Mouse (Mus musculus): ENCODE measurements around the gene Ppp1cc.
"Not testable (repeated sequence)": the region's sequence is repeated elsewhere in the genome, so short reads cannot be mapped to it uniquely, and the experiment has no call there.

Ppp1cc gene

DNA sequence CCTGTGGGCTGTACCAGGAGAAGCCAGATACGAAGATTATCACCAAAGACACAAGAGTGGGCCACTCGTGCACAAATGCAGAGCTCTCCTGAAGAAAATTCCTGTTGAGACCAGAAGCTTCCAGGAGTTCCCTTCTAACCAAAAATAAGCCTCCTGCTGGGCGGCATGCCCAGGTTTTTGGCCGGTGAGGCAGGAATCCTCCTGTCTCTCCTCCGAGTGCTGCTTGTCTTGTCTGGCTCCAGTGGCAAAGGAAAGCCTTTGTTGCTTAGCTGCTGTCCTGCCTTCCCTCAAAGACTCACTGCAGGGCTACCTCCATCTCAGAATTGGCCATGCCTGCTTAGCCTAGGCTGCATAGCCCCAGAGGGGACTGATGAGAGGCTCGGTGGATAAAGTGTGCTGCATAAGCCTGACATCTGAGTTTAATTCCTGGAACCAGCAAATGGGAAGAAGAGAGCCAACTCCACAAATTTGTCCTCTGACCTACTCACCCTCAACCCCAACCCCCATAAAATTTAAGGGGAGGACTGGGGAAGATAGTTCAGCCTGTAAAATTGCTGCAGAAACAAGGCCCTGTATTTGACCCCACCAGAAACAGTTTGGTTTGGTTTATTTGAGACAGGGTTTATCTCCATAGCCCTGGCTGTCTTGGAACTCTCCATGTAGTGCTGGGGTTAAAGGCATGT, 7.3 kb downstream of the Ppp1cc start:
- DNase-seq (ENCODE audit: low spot score): peak; percentile 36

DNA sequence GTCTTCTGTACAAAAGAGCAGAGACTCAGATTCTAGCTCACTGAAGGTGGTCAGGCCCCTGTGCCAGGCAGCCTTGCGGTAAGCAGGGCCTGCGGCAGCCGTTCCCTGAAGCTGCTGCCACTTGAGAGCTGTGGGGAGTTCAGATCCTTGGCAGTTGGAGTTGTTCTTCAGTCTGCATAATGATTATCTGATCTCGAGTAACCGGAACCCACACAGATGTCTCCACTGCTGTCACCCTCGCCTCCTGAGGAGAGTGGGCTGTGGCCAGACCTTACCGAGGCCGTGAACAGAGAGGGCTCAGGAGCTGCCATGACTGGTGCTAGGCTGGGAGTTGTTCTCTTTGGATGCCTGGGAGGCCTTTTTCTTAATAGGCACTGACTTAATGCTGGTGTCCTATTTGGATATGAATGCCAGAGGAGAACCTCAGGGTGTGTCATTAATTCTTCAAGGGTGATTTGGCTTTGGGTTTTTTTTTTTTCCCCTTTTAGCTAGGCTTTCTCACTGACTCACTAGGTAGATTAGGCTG, 8.6 kb downstream of the Ppp1cc start:
- DNase-seq (ENCODE audit: low spot score): no peak

DNA sequence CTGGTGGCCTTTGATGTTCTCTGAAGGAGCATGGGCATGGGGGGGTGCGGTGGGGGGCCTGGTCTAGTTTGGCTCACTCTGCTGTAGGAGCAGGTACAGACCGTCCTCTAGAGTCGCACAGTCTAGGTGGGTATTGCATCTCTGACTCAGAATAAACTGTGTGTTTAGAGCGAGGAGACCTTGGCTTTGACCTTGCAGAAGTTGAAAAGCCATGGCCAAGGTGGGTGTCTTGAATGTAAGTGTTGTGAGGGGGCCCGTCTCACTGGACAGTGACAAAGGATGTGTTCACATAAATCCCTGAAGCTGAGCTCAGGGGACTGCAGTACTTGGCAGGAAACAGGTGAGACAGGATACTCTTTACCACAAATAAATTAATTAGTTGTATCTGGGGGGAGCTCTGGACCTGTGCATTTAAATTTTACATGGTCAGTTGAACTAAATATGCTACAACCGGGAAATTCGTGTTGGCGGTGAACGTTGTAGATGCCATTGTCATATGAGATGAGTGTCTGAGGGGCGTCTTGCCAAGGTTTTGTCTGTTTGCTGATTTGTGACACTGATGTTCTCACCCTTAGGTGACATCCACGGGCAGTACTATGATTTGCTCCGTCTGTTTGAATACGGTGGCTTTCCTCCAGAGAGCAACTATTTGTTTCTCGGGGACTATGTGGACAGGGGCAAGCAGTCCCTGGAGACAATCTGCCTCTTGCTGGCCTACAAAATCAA, 10.4 kb downstream of the Ppp1cc start:
- no peak for DNase-seq (ENCODE audit: low spot score)

GRCm38 (mm10) chr5:122171058-122171457, 13.0 kb downstream of the Ppp1cc start:
- DNase-seq (ENCODE audit: low spot score): no peak

GRCm38 (mm10) chr5:122175402-122175801, 17.3 kb downstream of the Ppp1cc start:
- DNase-seq (ENCODE audit: low spot score): no peak

- DNase-seq (ENCODE audit: low spot score): no peak
Observed at GRCm38 (mm10) chr5:122175961-122176360, 17.9 kb downstream of the Ppp1cc start.

DNA sequence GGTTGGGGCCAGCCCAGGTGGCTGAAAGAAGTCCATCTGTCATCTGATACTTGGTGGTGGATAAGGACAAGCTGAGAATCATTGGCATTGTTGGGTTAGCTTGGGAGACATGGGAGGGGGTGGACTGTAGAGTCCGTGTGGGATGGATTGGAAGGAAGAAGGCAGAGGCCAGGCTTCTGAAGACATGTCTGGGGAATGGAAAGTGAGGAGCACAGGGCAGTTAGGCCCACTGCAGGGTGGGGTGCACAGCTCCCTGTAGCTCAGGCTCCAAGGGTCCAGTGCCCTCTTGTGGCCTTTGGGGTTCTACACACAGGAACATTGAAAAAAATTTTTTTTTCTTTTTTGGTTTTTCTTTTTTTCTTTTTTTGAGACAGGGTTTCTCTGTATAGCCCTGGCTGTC, 18.3 kb downstream of the Ppp1cc start:
- DNase-seq (ENCODE audit: low spot score): peak; percentile 39

DNA sequence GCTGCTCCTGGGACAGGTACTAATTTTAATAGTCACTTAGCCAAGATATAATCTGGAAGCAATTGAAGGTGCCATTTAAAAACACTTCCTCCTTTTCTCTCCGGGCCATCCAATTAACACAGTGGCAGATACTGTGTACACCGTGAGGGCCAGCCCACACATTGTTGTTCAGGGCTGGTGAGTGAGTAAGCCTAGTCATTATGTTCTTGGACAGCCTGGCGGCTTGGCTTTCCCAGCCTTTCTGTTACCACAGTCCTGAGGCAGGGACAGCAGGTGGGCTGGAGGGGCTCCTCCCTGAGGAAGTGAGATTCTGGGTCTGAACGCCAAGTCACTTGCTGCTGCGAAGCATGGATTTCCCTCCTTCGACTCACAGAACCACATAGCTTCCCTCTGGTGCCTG, 21.6 kb downstream of the Ppp1cc start:
- DNase-seq (ENCODE audit: low spot score): no peak

- DNase-seq (ENCODE audit: low spot score): no peak
Observed at GRCm38 (mm10) chr5:122184283-122184806, 26.3 kb downstream of the Ppp1cc start.

- DNase-seq (ENCODE audit: low spot score): not testable (repeated sequence)
Observed at GRCm38 (mm10) chr5:122184858-122185257, 26.8 kb downstream of the Ppp1cc start.

DNA sequence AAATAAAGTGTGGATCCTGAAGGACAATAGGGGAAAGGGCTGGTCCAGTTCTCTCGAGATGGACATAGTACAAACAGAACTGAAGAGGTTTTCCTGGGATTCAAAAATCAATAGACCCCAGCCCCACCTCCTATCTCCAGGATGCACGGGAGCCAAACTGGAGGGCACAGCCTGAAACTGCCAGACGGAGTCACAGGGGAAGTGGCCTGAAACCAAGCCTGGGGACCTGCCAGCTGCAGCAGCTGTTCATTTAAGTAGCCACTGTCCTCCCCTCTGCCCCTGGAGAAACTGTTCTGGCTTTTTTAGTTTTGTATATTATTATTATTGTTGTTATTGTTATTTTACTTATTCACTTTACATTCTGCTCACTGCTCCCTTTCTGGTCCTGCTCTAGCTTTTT, 31.0 kb downstream of the Ppp1cc start:
- DNase-seq (ENCODE audit: low spot score): no peak

DNA sequence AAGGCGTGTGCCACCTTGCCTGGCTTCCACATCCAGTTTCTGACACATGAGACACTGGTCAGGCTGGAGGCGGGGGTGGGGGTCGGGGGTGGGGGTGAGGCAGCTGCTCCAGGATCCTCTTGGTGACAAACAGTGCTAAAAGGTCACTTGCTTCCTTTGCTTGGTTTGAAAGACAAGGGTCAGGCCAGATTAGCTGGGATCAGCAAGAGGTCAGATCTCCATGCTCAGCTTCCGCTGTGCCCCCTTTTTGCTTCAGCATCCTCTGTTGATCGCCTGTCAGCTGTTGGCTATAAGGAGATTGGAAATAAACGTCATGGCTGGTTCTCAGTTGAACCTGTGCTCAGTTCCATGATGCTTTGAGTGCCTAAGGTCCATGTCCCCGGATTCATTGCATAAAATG, 32.4 kb downstream of the Ppp1cc start:
- no peak for DNase-seq (ENCODE audit: low spot score)

GRCm38 (mm10) chr5:122191269-122192063, 33.4 kb downstream of the Ppp1cc start:
- no peak for DNase-seq (ENCODE audit: low spot score)

DNA sequence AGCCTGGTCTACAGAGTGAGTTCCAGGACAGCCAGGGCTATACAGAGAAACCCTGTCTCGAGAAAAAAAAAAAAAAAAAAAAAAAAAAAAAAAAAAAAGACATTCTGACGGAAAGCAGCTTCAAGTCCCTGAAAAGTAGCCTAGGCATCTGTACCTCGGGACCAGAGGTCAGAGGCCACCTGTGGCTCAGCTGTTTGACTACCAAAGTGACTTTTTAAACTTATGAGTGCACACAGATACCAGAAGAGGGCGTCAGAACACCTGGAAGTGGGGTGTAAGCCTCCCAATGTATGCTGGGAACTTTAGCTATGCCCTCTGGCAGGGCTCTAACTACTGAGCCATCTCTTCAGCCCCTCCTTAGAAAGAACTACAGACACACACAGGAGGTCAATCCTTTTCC, 34.3 kb downstream of the Ppp1cc start:
- no peak for DNase-seq (ENCODE audit: low spot score)

DNA sequence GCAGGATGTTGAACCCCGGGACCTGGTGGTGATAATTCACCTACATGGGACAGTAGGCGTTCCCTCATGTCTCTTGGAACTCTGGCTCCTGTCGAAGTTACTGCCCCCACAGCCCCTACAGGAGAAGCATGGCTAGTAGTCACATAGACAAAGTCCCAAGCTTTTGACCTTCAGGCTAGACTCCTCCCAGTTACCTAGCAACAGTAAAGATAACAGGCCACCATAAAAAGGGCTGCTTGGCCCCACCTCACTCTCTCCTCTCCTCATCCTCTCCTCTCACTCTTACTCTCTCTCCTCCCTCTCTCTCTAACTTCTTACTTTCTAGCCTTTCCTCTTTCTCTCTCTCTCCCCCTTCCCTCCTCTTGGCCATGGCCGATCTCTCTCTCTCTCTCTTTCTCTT, 42.8 kb downstream of the Ppp1cc start:
- DNase-seq (ENCODE audit: low spot score): no peak

DNA sequence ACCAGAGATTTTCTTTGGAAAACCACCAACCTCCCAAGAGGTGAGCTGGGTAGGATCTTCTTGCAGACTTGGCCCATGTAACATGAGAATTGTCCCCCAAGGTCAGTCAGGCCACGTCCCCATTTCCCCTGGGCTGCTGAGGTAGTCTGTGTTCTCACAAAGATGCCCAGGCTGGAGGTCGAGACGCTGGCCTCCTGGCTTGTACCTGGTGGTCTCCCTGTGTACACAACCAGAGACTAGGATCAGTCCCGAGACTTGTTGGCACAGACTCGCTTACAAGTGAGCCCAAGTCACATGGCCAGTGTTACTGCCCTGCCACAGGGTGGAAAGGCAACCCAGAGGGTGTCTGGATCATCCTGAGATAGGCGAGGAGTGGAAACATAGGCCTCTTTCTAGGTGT, 43.8 kb downstream of the Ppp1cc start:
- no peak for DNase-seq (ENCODE audit: low spot score)

DNA sequence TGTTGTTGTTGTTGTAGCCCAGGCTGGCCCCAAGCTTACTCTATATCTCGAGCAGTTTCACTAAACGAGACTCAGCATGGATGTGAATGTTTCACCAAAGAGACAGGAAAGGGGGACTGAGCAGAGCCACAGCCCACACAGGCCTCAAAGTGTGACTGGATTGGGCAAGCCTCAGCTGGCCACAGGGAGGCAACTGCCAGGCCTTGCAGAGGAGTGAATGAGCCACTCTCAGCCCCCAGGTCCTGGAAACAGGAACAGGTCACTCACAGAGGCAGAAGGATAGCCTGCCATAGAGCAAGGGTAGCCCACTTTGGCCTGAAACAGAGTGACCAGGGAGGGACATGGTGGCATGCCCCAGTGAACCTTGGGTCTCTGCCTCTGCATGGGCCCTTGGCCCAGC, 46.1 kb downstream of the Ppp1cc start:
- DNase-seq (ENCODE audit: low spot score): no peak

DNA sequence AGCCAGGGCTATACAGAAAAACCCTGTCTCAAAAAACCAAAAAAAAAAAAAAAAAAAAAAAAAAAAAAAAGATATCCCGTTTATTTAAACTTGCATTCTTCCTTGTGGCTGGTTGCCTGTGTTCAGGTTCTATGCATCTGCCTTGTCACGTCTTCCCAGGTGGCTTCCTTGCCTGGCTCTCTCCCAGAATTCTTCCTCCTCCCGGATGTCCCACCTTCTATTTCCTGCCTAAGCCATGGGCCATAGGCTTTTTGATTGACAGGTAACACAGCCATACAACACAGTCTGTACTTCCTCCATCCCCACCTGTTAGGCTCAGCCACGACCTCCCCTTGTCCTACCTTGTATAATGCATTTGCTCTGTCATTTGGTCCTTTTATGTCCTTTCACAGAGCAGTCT, 48.4 kb downstream of the Ppp1cc start, which contains the start of gene Hvcn1:
Gene Hvcn1 (plus strand): TSS at position 330 of the 400 bp plus-strand sequence.
- DNase-seq (ENCODE audit: low spot score): no peak

GRCm38 (mm10) chr5:122208909-122209308, 50.8 kb downstream of the Ppp1cc start:
- no peak for DNase-seq (ENCODE audit: low spot score)

DNA sequence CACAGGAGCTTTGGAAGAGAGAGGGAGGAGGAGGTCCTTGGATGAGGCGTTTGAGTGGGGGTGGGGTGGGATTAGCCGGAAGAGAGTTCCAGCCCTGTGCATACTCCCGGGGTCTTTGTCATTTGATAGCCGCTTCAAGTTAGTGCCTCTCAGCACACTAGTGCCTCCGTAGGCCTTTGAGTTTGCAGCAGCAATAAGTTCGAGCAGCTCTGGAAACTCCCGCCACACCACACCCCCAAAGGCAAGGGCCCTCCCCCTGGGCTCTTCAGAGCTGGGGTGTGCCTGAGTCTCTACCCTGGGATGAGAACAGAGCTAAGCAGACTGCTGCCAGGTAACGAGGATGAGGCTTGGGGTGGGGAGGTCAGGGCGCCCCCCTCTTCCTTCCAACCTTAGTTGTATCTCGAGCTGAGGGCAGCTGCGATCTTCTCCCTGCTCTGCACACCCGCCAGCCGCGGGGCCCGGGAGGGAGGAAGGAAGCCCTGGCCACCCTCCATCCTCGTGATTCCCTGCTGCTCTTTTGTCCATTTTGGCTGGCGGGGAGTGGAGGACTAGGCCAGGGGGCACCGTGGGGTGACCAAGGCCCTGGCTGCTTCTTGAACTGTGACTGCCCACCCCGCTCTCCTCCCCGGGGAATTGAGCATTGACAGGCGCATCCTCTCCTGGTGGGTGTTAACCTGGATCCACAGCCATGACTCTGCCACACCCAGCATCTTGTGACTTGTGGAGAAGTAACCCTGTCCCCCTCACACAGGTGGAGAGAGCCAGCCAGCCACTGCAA, 51.7 kb downstream of the Ppp1cc start:
- DNase-seq (ENCODE audit: low spot score): peak; percentile 49

DNA sequence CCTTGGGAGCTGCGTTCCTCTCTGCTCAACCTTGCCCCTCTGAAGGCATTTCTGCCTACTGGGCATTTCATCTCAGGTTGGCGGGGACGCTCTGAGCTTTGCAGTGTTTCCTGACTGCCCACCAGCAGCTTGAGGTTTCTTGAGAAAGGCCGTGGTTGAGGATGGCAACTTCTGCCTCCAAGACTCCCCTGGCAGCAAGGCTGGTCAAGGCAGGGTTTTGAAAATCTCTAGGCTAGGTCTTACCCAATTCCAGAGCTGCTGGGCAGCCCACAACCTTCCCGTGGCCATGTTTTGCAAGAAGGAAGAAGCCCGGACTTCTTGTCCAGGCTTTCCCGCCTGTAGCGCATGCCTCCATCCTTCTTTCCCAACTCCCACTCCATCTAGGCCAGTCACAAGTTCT, 52.8 kb downstream of the Ppp1cc start:
- no peak for DNase-seq (ENCODE audit: low spot score)

DNA sequence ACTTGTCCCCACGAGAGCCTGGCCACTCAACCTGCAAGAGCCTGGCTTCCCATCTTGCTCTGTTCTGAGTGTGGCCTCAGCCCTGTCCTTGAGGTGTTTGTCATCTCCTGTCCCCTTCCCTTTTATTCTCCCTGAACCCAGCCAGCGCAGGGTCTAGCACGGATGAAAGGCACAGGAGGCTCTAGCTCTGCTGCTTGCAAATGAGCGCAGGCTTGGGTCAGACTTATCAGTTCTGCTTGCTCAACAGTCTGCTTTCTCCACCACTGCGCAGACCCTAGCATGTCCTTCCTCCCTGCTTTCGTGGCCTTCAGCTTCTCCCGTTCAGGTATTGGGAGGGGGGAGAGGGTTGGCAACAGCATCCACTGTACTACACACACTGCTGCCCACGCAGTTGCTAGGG, 54.0 kb downstream of the Ppp1cc start:
- no peak for DNase-seq (ENCODE audit: low spot score)

Measured in ovary, postnatal 36 days (tissue).